Mouse (Mus musculus) left cerebral cortex, postnatal 10 days (tissue): ENCODE data around the gene Frs3. TPM values are rescaled to one million over a fixed set of nuclear protein-coding genes. Genes with fewer than 3 reads are reported as not detected.

Source experiments
- DNase-seq, 2 experiments: peaks; one replicate each; pipeline ENCODE4 v3.0.0; 2021 to 2022; ENCODE audit warnings: low spot score in 2 of 2, mixed read lengths in 1 of 2; ENCODE audit errors: extremely low spot score in 1 of 2
- intact Hi-C: fragments of 180-260 bp; cut with DNase I; formaldehyde crosslinking; loops from one replicate; pipeline ENCODE4 v1.15.1; 2025
- total RNA-seq, 2 experiments: library from RNA; stranded (reverse); gene quantifications; 2 replicates each; pipeline ENCODE4 v1.2.3; 2021

Gene Frs3
- total RNA-seq, 2 experiments from 2014 or later = 27.4 to 29.9 TPM

DNA sequence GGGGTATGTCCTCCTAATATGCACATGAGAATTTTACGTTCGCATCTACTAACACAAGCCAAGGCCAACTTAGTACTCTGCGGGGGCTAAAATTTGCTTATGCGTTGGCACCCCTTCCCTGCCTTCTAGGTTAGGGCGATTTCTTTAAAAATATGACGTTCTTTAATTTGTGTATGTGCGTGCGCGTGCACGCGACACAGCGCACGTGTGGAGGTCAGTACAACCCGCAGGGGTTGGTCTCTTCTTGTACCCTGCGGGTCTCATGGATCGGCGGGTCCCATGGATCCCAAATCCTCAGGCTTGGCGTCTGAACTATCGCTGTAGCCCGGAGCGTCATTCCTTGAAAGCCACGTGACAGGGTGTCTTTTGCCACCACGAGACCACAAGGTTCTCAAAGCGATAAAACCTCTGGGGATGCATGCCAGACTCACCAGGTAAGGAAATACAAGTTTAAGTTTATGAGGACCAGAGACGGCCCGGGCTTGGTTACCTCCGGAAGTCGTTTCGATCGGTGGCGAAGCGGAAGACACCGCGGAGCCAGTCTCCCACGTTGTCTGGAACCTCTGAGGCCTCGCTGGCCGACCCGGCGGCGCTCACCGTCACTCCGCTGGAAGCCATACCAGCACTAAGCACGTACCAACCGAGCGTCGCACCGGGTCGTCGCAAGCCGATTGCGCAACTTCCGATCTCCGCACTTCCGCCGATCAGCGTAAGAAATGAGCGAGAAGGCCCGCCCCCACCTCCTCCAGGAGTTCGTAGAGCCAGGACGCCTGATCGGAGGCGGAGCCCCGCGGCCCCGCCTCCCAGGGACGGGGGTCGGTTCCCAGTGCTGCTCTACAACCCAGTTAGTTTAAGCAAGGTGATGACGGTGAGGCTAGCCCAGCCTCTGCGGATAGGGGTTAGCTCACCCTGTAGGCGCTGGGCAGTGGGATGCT is 1.2 kb upstream of the Frs3 start:
- intact Hi-C loops = no loop called here
- DNase-seq = peak; percentile 95 to 98

GRCm38 (mm10) chr17:47688344-47688607 is 554 bp upstream of the Frs3 start, which contains the start of gene Tomm6:
TSS of gene Tomm6 (minus strand) at chr17:47688386.
- DNase-seq = no peak
- intact Hi-C loops = no loop called here

DNA sequence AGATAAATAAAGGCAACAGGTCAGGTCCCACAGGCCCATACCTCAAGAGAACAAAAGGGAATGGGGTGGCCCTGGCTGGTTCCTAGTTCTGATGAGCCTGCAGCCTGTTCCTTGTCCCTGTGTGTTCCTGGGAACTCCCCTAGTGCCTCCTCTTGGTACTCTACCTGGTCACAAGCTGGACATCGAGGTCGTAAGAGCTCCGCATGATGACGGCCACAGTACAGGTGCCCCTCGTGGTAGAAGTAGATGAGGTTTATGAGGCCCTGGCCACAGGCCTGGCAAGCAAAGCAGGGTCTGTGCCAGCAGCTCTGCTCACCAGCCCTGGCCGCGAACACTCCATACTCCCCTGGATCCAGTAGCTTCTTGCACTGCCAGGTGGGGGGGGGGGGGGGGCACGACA is 1.1 kb downstream of the Frs3 start:
- intact Hi-C loops = no loop called here
- no peak for DNase-seq

DNA sequence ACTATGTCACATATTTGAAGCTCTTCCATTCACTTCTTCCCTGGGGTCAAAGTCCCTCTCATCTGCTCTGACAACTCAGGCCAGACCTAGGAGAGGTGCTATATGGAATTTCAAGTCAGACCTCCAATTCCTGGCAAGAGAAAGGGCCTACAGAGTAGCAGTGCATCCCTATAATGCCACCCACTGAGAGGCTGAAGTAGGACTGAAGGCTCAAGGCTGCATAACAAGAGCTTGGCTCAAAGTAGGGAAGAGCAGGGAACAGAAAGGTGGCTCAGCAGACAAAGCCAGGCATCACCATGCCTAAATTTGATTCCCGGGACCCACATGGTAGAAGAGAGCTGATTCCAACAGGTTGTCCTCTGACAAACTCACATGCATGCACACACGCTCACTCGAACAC is 2.8 kb downstream of the Frs3 start:
- intact Hi-C loops = no loop called here
- DNase-seq = no peak

DNA sequence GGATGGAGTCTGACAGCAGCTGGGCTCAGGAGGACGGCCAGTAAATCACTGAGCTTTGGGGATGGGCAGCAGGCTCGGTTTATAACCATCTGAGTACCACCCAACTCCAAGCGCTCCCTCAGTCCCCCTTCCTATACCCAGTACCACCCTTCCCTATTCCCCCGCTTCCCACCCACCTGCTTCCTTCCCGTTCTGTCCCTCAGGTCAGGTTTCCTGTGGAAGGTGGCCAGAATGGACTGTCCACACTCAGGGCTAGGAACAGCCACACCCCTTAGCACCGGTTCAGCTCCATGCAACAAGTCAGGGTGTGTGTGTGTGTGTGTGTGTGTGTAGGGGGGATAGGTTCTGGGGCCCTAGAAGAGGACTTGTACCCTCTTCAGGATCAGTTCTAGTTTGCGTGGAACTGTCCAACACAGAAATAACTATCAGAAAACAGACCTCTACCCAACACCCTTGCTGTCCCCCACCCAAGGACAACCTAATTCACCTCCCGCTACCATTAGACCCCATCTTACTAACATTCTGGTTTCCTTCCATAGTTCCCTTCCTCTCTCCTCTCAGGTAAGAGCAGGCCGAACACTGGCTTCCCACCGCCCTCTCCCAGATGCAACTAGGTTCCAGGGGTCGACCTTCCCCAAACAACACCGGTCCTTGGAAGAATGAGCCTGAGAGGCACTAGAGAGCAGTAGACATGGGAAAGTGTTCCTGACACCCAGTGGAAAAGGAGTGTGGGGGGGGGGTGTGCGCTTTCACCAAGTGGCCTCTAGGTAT is 5.0 kb downstream of the Frs3 start:
- peak in 1 of 2 experiments; percentile 49 for DNase-seq
- intact Hi-C loops = no loop called here

- no peak for DNase-seq
- intact Hi-C loops = no loop called here
Observed at GRCm38 (mm10) chr17:47694442-47694502, 5.4 kb downstream of the Frs3 start, which contains the start of gene Gm21981. TSS of gene Gm21981 (minus strand) at chr17:47694455.

DNA sequence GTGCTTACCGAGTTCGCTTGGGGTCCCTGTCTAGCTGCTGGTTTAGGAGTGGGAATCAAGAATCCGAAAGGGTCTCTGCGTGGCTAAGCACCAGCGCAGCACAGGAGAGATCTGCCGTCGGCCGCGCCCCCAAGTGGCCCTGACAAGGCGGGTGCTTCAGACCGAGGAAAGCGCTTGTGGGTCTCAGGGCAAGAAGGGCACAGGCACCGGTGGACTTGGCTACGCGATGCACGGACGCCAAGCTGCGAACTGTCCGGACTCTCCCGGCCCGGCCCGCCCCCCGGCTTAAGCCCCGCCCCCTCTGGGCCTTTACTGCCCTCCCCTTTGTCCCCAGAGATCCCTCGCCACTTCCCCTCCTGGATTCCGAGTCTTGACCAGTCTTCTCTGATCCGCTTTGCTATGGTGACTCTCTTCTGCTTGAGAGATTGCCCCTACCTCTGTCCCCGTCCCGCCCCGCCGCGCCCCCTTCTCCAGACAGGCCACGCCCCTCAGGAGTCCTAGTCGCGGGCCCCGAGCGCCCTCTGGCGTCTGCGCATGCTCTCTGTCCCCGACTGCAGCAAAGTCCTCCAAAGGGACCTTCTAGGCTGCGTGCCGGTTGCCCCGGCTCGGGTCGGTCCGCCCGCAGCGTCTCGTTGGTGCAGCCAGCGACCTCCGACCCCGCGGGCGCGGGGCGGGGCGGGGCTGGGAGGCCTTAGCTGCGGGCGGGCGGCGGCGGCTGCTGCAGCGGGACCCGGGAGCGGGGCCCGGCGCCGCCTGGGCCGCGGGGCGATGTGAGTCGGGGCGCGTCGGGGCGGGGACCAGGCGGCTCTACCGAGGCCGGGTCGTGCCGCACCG is 5.9 kb downstream of the Frs3 start, which contains the start of gene Prickle4:
Gene Prickle4 (minus strand): TSS at position 234 of the 834 bp plus-strand sequence.
- DNase-seq = peak; percentile 95 to 99
- intact Hi-C loops = no loop called here

DNA sequence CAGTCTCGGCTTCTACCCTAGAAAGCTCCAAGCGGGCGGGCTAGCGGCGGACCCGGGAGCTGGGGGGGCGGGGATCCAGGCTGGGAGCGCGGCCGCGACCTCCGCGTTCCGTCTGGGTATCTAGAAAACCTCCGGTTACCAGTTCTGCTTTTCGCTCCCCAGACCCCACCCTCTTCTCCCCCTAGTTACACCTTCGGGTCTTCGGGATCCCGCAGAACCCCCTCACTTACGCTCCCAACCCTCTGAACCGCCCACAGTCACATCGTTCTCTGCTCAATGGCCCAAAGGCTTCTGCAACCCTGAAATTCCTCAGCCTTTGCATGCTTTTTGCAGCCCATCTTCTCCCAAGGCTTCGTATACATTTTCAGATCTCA is 6.5 kb downstream of the Frs3 start:
- intact Hi-C loops = no loop called here
- DNase-seq = no peak

DNA sequence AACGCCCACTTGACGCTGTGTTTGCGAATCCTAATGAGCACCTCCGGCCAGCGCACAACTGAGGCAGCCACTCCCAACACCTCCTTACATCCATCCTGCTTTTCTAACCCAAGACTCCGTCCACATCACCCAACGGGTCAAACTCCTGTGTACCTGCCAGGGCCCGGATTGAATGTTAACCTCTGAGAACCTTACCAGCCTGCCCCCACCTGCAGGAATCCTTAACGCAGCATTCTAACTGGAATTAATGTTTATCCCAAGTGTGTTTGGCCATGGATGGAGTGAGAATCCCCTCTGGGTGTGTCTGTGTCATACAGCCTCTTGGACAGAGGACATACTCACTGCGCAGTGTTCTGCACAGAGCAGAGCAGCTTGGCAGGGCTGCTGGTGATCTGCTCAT is 9.3 kb downstream of the Frs3 start:
- intact Hi-C loops = no loop called here

DNA sequence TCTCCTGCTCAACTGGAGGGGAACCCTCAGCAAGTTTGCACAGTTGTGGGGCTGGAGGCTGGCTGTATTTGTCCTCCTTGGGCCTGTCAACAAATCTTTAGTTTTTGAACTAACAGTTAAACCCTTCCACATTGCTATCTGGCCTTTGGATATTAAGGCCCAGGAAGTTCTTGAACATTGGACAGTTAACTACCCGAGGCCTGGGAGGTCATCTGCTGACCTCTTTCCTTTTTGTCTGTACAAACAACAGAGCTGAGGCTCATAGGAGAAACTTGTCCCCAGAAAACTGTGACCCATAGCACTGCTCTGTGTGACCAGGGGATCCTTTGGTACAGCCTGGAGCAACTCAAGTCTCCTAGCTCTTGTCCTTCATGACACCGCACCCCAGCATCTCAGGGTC is 10.2 kb downstream of the Frs3 start:
- intact Hi-C loops = no loop called here
- DNase-seq = no peak

More for the DNA sequence above, 9.3 kb downstream of the Frs3 start:
- no peak for DNase-seq

DNA sequence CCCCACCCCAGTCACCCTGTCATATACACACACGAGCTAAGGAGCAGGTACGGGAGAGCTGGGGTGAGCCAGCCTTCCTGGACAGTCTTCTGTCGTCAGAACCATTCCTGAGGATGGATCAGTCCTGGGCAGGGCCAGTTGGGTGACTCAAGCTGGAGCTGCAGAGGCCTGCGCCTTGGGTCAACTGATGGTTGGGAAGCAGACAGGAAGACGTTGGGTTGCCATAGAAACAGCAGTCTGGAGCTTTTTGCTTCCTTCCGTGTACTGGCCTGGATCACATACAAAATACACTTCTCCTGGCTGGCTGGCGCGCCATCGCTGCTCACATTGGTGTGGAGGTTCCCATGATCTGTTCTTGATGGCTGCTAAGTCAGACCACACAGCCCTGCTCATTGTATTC is 13.0 kb downstream of the Frs3 start:
- DNase-seq = no peak
- intact Hi-C loops = no loop called here

GRCm38 (mm10) chr17:47702548-47703345 is 13.9 kb downstream of the Frs3 start:
- peak in 1 of 2 experiments; percentile 40 for DNase-seq
- intact Hi-C loops = no loop called here

DNA sequence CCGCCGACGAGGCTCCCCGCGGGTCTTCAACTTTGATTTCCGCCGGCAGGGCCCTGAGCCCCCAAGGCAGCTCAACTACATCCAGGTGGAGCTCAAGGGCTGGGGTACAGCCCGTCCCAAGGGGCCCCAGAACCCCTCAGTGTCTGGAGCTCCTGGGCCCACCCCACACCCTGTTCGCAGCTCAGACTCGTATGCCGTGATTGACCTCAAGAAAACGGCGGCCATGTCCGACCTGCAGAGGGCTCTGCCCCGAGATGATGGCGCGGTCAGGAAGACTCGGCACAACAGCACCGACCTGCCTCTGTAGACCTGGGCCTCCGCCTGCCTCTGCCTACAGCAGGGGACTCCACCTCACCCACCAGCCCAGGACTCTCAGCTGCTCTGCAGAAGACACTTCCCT is 14.7 kb downstream of the Frs3 start:
- intact Hi-C loops = no loop called here
- no peak for DNase-seq

DNA sequence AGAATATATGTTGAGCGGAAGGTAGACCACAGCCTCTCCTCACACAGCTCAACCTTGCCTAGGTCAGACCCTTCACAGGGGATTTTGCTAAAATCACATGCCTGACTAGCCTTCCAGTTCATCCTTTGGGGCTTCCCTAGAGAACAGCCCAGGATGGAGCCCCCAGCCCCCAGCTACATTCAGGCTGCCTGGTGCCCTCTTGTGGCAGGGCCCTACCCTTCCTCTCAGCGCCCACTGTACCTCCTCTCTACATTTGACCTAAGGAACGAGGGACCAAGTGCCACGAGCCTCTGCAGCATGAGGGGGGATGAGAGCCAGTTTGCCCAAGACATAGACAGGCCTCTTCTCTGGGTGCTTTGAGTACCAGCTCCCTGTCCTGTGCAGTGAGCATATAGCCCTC is 15.9 kb downstream of the Frs3 start:
- DNase-seq = no peak
- intact Hi-C loops = no loop called here

DNA sequence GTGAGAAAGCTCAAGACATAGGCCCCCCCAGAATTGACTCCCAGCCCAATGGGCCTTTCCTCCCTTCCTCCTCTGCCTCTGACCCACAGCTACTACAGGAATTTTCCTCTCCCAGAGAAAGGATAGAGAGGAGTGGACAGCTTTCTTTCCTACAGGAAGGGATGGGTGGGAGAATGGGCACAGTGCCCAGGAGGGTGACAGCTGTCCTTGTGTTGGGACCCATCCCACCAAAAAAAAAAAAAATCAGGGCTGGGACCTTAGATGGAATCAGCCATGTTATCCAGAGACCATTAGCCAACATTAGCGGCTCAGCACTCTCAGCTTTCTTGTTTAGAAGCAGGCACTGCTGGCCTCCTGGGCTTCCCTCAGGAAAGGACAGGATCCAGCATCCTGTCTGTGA is 17.4 kb downstream of the Frs3 start:
- DNase-seq = peak in 1 of 2 experiments; percentile 49

GRCm38 (mm10) chr17:47707961-47708360 is 19.1 kb downstream of the Frs3 start:
- no peak for DNase-seq
- intact Hi-C loops = no loop called here

More for the DNA sequence above, 17.4 kb downstream of the Frs3 start:
- intact Hi-C loops = no loop called here

- DNase-seq = no peak
- intact Hi-C loops = no loop called here
Observed at GRCm38 (mm10) chr17:47708972-47709371, 20.1 kb downstream of the Frs3 start.

GRCm38 (mm10) chr17:47710036-47710435 is 21.2 kb downstream of the Frs3 start:
- DNase-seq = no peak
- intact Hi-C loops = no loop called here

GRCm38 (mm10) chr17:47711883-47712282 is 23.1 kb downstream of the Frs3 start:
- intact Hi-C loops = no loop called here

More at GRCm38 (mm10) chr17:47711883-47712282, 23.1 kb downstream of the Frs3 start:
- no peak for DNase-seq
